Mouse (Mus musculus) midbrain, embryonic 12.5 days (tissue): ENCODE results near the gene Zfp710. TPM values are rescaled to one million over a fixed set of nuclear protein-coding genes. Genes with fewer than 3 reads are reported as not detected.

Source experiments
- ATAC-seq: fragments of 200-750 bp; cut with Nextera tagmentation; 2 replicates; pipeline ENCODE4 v1.8.0; 2017; ENCODE audit warnings: low read depth, moderate TSS enrichment, moderate library complexity; ENCODE audit not compliant: low FRiP score
- H3K27ac ChIP-seq: fragments of 300-500 bp; sonication (generic); replicated peaks from 2 replicates; pipeline ENCODE4 v1.5.1; 2016; ENCODE audit warnings: mild to moderate bottlenecking
- H3K27me3 ChIP-seq: fragments of 300-500 bp; sonication (generic); 2 replicates; pipeline ENCODE4 v1.6.1; 2016; ENCODE audit warnings: mild to moderate bottlenecking
- H3K36me3 ChIP-seq: fragments of 300-500 bp; sonication (generic); 2 replicates; pipeline ENCODE4 v1.6.1; 2016
- H3K4me1 ChIP-seq: fragments of 300-500 bp; sonication (generic); 2 replicates; pipeline ENCODE4 v1.6.1; 2016
- H3K4me2 ChIP-seq: fragments of 300-500 bp; sonication (generic); replicated peaks from 2 replicates; pipeline ENCODE4 v1.6.1; 2016; ENCODE audit warnings: mild to moderate bottlenecking, moderate library complexity
- H3K4me3 ChIP-seq: fragments of 300-500 bp; sonication (generic); 2 replicates; pipeline ENCODE4 v1.5.1; 2016; ENCODE audit warnings: mild to moderate bottlenecking
- H3K9ac ChIP-seq: fragments of 300-500 bp; sonication (generic); replicated peaks from 2 replicates; pipeline ENCODE4 v1.6.1; 2016; ENCODE audit warnings: mild to moderate bottlenecking, moderate library complexity
- H3K9me3 ChIP-seq: fragments of 300-500 bp; sonication (generic); 2 replicates; pipeline ENCODE4 v1.6.1; 2016; ENCODE audit warnings: mild to moderate bottlenecking
- WGBS: fragments of 180-500 bp; shearing (Covaris S2); methylation state at CpG from one replicate; pipeline ENCODE4 v1.1.7; 2016; 5-methylcytosine and 5-hydroxymethylcytosine counted together
- polyA plus RNA-seq: library from polyadenylated mRNA; unstranded; fragments of >200 nt; fragmentation: Nextera tagmentation; extraction: Ambion mirVana; gene quantifications from 2 replicates; pipeline ENCODE4 v1.2.1, GENCODE M21; 2016

Zfp710 gene
- polyA plus RNA-seq, 1 experiment from 2014 or later, result 31.1 TPM

DNA sequence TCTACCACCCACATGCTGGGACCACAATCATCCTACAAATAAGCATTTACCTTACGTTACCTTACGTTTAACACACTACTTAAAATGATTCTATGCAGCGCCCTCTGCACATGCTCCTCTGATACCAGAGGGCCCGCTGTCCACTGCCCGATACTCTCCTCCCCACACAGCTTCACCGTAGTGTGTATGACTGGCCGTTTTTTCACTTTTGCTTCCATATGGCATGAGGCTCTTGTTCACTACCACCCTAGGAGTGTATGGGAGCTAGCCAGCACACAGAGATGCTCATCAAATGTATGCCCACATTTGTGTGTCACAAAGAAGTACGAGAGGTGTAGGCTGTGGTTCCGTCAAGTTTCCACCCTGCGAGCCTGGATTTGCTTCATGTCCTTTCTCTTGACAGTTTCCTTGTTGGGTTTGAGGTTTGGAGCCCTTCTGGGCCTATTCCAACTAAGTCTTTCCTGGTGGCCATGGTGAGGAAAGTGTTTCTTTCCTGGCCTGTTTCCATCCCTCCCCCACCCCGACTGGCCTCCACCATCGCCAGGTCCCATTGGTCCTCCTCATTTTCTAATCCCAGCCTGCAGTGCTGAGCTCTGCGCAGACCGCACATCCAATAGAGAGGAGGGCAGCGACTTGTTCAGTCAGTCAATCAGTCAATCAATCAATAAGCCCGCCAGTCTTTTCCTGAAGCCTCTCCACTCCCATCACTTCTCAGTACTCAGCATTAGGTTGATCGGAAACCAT is 37.6 kb downstream of the Zfp710 start:
- H3K4me2 ChIP-seq, result no peak overlapping the region
- H3K4me3 ChIP-seq, result no peak overlapping the region
- H3K9me3 ChIP-seq, result no peaks in the 10 kb centered on the region
- no peaks in the 10 kb centered on the region for H3K36me3 ChIP-seq
- peaks cover 61% of the 10 kb centered on the region for H3K4me1 ChIP-seq
- WGBS, result 90% methylated on average over 17 of the region's 17 CpGs
- H3K9ac ChIP-seq, result no peak overlapping the region
- H3K27me3 ChIP-seq, result no peaks in the 10 kb centered on the region
- peak overlapping the region; percentile 69; the same call in 1 of the 2 replicates for H3K27ac ChIP-seq
- no peak for ATAC-seq

DNA sequence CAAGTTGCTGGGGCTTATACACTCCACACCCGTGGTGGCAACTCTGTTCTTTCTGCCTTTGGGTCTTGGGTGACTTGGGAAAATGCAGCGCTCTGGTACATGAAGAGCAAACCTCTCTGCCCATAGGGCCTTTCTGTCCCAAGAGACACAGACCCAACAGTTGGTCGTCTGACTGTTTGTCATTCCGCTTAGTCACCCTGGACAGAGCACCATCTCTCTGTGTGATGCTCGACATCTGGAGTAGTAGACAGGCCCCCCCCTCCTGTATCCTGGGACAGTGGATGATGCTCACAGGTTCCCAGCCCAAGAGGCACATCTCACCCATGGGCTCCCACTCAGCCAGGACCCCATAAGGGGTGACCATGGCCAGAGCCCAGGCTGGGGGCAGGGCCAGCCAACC is 38.6 kb downstream of the Zfp710 start:
- Histone ChIP-seq H3K9me3 (no peaks in the 10 kb centered on the region), H3K27ac (peak overlapping the region; percentile 69), H3K9ac (peak overlapping the region; percentile 41; the same call in 1 of the 2 replicates), H3K4me2 (peak overlapping the region; percentile 25), H3K36me3 (no peaks in the 10 kb centered on the region), H3K4me3 (no peak overlapping the region), H3K4me1 (peaks cover 55% of the 10 kb centered on the region), H3K27me3 (no peaks in the 10 kb centered on the region)
- WGBS, result 68% methylated on average over 5 of the region's 5 CpGs
- ATAC-seq, result no peak

DNA sequence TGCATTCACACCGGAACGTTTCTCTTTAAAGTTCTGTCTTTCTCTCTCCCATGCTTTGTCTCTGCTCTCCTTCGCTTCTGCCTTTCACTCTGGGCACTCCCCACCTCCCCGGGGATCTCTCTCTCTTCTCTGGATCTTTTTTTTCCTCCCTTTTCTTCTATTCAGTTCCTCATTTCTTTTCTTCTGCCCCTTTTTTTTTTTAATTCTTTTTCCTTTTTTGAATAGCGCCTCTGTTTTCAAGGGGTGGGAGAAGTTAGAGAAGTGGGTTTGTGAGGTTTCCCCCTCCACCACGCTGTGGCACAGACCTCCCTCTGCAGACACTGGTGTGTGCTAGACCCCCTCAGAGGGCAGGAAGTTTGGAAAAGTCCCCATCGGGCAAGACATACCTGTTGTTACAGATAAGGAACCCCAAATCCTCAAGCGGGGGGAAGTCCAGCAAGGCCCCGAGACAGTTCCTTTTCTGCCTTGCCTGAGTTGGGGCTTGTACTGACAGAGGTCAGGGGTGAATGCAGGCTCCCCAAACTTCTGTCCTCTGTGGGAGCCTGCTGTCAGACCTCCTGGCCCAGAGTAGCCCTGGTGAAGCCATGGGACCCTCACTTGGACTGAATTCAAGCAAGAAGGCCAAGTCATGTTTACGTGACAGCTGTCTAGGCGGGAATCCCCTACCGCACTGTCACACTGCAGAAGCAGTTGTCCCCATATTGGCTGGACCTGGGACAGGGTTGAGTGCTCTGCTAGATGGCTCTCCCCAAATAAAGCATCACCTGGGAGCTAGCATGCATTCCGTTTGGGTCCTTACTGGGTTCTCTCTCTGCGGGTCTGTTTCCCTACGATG is 39.5 kb downstream of the Zfp710 start:
- Histone ChIP-seq H3K9me3 (no peaks in the 10 kb centered on the region), H3K4me1 (peaks cover 55% of the 10 kb centered on the region), H3K9ac (peak overlapping the region; percentile 41; the same call in 1 of the 2 replicates), H3K27ac (peak overlapping the region; percentile 69), H3K27me3 (no peaks in the 10 kb centered on the region), H3K4me2 (peak overlapping the region; percentile 25), H3K36me3 (no peaks in the 10 kb centered on the region), H3K4me3 (no peak overlapping the region)
- no peak for ATAC-seq
- WGBS, result 57% methylated on average over 15 of the region's 15 CpGs

DNA sequence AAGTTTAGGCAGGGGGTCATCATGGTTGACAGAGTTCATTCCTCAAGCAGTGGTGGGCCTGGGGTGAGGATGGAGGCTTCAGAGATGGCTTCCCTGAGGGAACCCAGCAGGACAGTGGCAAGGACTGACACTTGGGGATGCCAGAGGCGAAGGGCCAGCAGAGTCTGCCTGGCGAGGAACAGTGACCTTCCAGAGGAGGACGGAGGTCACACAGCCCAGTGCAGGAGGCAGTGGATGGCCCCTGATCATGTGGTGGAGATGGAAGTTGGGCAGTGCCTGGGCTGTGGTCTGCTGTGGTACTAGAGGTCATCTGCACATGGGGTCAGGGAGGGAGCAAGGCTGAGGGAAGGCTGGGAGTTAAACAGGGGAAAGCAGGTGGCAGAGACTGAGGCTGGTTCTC is 40.6 kb downstream of the Zfp710 start:
- Histone ChIP-seq H3K9ac (no peak overlapping the region), H3K4me2 (no peak overlapping the region), H3K27me3 (no peaks in the 10 kb centered on the region), H3K4me3 (no peak overlapping the region), H3K9me3 (no peaks in the 10 kb centered on the region), H3K36me3 (no peaks in the 10 kb centered on the region), H3K4me1 (peaks cover 57% of the 10 kb centered on the region), H3K27ac (no peak overlapping the region)
- ATAC-seq, result no peak
- 78% methylated on average over 3 of the region's 3 CpGs for WGBS

DNA sequence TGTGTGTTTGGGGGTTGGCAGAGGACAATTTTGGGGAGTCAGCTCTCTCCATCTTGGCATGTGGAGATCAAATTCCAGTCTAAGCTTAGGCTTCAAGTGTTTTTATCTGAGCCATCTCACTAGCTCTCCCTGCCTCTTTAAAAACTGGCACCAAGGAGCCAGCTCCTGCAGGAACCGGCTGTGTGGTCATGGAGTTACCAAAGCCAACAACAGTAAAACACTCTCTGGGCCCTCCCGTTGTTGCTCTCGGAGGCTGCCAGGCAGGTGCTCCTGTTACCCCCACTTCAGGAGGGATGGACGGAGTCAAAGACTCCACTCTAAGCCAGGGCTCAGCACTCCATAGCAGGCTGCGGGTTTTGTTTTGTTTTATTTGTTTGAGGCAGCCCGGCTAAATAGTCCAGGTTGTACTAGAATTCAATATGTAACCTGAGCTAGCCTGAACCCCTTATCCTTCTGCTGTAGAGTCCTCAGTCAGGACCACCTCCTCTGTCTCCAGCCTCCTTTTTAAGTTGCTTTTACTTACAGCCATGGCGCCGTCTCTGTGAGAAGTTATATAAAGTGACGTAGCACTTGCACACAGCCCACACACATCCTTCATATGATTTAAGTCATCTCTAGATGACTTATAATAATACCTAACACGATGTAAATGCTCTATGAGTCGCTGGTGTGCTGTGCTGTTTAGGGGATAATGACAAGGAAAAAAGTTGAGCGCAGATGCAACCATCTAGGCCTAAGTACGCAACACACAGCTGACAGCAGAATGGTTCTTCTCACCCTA is 42.3 kb downstream of the Zfp710 start:
- Histone ChIP-seq H3K27me3 (no peaks in the 10 kb centered on the region), H3K27ac (no peak overlapping the region), H3K9ac (no peak overlapping the region), H3K9me3 (no peaks in the 10 kb centered on the region), H3K36me3 (no peaks in the 10 kb centered on the region), H3K4me1 (peaks cover 67% of the 10 kb centered on the region), H3K4me3 (no peak overlapping the region), H3K4me2 (no peak overlapping the region)
- WGBS, result 79% methylated on average over 13 of the region's 13 CpGs
- ATAC-seq, result no peak

DNA sequence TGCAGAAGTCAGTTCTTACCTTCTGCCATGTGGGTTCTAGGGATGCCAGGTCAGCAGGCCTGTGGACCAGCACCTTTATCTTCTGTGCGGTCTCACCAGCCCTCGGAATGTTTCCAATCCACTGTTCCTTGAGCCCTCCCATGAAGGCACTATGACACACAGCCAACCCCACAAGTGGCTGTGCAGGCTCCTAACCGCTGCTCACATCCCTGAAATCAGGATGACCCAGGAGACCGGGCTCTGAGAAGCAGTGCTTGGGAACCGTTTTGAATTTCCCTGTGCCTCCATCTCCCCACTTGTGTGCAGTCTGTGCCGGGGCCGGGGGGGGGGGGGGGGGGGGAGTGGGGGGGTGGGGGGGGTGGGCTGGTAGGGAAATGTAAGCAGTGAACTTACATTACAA is 43.7 kb downstream of the Zfp710 start:
- no peak for ATAC-seq
- WGBS, result 55% methylated on average over 5 of the region's 7 CpGs
- Histone ChIP-seq H3K9me3 (no peaks in the 10 kb centered on the region), H3K36me3 (no peaks in the 10 kb centered on the region), H3K9ac (no peak overlapping the region), H3K4me2 (no peak overlapping the region), H3K27me3 (no peaks in the 10 kb centered on the region), H3K4me3 (no peak overlapping the region), H3K27ac (peak overlapping the region; percentile 40; the same call in 1 of the 2 replicates), H3K4me1 (peaks cover 68% of the 10 kb centered on the region)

DNA sequence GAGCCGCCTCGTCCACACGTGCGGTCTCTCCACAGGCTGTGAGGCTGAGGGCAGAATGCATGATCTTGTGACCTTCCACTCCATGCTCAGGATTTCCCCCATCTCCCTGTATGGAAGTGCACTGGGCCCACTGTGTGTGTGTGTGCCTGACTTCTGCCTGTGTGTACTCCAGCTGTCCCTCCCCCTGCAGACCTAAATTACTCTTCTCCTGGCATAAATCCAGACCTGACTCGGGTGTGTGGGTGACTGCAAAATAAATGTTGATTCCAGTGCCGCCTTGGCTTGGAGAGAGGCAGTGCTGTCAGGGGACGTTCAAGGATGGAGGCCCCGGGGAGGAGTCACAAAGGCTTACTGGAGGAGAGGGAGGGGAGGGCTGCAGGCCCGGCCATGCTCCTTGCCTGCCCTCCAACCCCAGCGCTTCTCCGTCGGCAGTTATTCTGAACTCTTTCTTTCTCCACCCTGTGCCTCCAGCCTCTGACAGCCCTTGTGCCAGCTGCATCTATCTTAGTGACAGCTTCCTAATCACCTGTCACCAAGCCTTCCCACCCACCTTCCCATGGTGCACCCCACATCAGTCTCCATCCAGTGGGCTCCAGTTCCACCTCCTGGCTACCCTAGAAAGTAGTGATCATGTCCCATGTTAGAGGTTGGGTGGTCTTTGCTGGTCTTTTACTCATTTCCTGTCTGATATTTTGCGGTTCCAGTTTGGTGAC is 45.2 kb downstream of the Zfp710 start:
- H3K36me3 ChIP-seq, result no peaks in the 10 kb centered on the region
- H3K4me1 ChIP-seq, result peaks cover 68% of the 10 kb centered on the region
- no peaks in the 10 kb centered on the region for H3K27me3 ChIP-seq
- H3K9ac ChIP-seq, result peak overlapping the region; percentile 17; the same call in 1 of the 2 replicates
- peak; percentile 34 for ATAC-seq
- peak overlapping the region; percentile 68 for H3K27ac ChIP-seq
- no peaks in the 10 kb centered on the region for H3K9me3 ChIP-seq
- peak overlapping the region; percentile 3 for H3K4me2 ChIP-seq
- no peak overlapping the region for H3K4me3 ChIP-seq
- 17% methylated on average over 13 of the region's 13 CpGs for WGBS

DNA sequence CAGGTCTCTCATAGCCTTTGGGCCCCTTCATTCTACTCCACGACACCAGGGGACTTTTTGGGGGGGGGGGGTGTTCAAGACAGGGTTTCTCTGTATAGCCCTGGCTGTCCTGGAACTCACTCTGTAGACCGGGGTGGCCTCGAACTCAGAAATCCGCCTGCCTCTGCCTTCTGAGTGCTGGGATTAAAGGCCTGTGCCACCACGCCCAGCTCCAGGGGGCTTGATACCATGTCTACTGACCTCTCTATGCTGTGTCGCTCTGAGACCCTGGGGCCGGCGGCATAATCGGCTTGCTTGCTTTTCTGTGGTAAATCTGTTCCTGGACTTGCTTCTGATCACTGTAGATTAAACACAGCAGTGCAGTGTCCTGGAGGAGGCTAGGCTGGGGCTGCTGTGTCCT is 46.6 kb downstream of the Zfp710 start:
- no peak overlapping the region for H3K27ac ChIP-seq
- no peaks in the 10 kb centered on the region for H3K9me3 ChIP-seq
- 85% methylated on average over 9 of the region's 9 CpGs for WGBS
- H3K4me3 ChIP-seq, result no peak overlapping the region
- ATAC-seq, result no peak
- H3K27me3 ChIP-seq, result no peaks in the 10 kb centered on the region
- no peak overlapping the region for H3K4me2 ChIP-seq
- H3K9ac ChIP-seq, result no peak overlapping the region
- no peaks in the 10 kb centered on the region for H3K36me3 ChIP-seq
- H3K4me1 ChIP-seq, result peaks cover 82% of the 10 kb centered on the region

DNA sequence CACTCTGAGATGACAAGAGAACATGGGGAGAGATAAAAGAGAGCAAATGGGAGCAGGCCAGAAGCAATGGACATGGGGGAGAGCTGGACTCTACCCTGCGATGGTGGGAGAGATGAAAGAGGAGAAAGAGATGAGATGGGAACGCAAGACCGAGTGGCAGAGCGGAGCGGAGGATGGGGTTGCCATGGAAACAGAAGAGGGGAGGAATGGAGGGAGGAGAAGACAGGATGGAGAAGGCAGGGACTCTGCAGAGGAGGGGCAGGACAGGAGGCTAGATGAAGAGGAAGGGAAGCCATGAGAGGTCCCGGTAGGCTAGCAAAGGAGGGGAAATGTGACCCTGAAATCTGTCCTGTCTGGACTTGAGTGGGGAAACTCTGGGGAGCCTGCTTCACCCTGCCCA is 47.7 kb downstream of the Zfp710 start:
- Histone ChIP-seq H3K27ac (no peak overlapping the region; the same call in 1 of the 2 replicates), H3K9me3 (no peaks in the 10 kb centered on the region), H3K27me3 (no peaks in the 10 kb centered on the region), H3K36me3 (no peaks in the 10 kb centered on the region), H3K9ac (no peak overlapping the region), H3K4me2 (no peak overlapping the region), H3K4me1 (peaks cover 93% of the 10 kb centered on the region), H3K4me3 (no peak overlapping the region)
- 35% methylated on average over 6 of the region's 6 CpGs for WGBS
- ATAC-seq, result no peak

DNA sequence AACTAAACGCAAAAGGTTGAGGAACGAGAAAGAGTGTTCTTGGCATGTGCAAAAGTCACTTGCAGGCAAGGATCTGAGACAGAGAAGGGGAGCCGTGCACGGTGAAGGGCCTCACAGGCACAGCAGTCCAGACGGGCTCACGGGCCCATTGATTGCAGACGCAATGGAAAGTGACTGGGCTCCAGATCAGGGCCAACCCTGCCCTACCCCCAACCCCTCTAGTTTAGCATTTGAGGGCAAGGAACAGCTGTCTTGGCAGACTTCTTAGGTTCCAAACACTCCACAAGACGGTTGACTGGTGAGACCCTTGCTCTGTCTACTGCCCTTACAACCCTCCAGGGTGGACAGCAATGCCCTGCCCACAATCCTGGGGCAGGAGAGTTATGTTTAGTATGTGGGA is 48.9 kb downstream of the Zfp710 start:
- Histone ChIP-seq H3K27ac (peak overlapping the region; percentile 32; the same call in 1 of the 2 replicates), H3K27me3 (no peaks in the 10 kb centered on the region), H3K4me3 (no peak overlapping the region), H3K9me3 (no peaks in the 10 kb centered on the region), H3K9ac (no peak overlapping the region), H3K36me3 (no peaks in the 10 kb centered on the region), H3K4me2 (no peak overlapping the region), H3K4me1 (peaks cover 93% of the 10 kb centered on the region)
- WGBS, result 76% methylated on average over 8 of the region's 8 CpGs
- ATAC-seq, result no peak

DNA sequence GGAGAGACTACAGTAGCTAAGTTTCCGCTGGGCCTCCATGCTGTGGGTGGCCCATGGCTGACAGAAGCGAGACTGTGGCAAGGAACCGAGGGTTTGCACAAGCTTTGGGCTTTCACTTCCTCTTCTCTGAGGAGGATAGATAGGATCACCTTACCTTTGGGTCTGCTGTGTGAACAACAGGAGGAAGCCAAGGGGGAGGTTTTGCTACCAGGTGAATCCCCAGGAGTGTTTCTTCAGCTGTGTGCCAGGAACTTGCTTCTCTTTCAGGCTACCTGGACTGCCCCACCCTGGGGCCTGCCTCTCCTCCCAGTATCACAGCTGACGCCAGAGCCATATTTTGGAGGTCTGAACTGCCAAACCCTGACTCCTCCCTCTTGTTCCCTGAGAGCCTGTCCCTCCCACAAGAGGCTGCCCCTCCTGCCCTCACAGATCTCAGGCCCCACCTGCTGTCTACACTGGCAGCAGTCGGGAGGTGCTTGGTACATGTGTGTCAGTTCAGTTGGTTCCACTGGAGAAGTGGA is 50.4 kb downstream of the Zfp710 start:
- no peak for ATAC-seq
- Histone ChIP-seq H3K27me3 (no peaks in the 10 kb centered on the region), H3K27ac (peak overlapping the region; percentile 83), H3K4me1 (peaks cover 90% of the 10 kb centered on the region), H3K9me3 (no peaks in the 10 kb centered on the region), H3K4me3 (no peak overlapping the region), H3K9ac (no peak overlapping the region), H3K4me2 (no peak overlapping the region), H3K36me3 (no peaks in the 10 kb centered on the region)
- 47% methylated on average over 5 of the region's 5 CpGs for WGBS
